Mouse (Mus musculus): ENCODE measurements around the gene Nck2. TPM values are rescaled to one million over a fixed set of nuclear protein-coding genes. Genes with fewer than 3 reads are reported as not detected.

The Nck2 gene
- polyA plus RNA-seq, 1 experiment from 2014 or later, result 28.8 TPM

- H3K4me2 ChIP-seq (ENCODE audit: low read length), result no peak overlapping the region
- no peak overlapping the region for H3K27ac ChIP-seq (replicated peaks in 1 of 2; ENCODE audit: control insufficient read depth in 1 of 2, insufficient read depth in 1 of 2, low read depth in 2 of 2, low read length in 2 of 2)
- H3K4me1 ChIP-seq (ENCODE audit: control insufficient read depth in 2 of 2, insufficient read depth in 2 of 2, low read length in 2 of 2), result no peaks in the 10 kb centered on the region
- H3K9me3 ChIP-seq (ENCODE audit: control insufficient read depth, low read length), result no peaks in the 10 kb centered on the region
- peaks cover 21% of the 10 kb centered on the region for H3K36me3 ChIP-seq (ENCODE audit: control insufficient read depth, insufficient read depth, low read length)
- ATAC-seq (ENCODE audit: insufficient number of reproducible peaks, insufficient read depth, low FRiP score, low read depth), result no peak
- WGBS, result 92% methylated on average over 10 of the region's 10 CpGs
- H3K4me3 ChIP-seq (ENCODE audit: control insufficient read depth in 1 of 2, insufficient read depth in 1 of 2, low read depth in 1 of 2, low read length in 2 of 2), result no peak overlapping the region
- H3K9ac ChIP-seq (ENCODE audit: low read length), result no peak overlapping the region
- no peaks in the 10 kb centered on the region for H3K27me3 ChIP-seq (ENCODE audit: control insufficient read depth, insufficient read depth, low read length)
These were observed 124.4 kb downstream of the Nck2 start for GRCm38 (mm10) chr1:43568824-43569223.

DNA sequence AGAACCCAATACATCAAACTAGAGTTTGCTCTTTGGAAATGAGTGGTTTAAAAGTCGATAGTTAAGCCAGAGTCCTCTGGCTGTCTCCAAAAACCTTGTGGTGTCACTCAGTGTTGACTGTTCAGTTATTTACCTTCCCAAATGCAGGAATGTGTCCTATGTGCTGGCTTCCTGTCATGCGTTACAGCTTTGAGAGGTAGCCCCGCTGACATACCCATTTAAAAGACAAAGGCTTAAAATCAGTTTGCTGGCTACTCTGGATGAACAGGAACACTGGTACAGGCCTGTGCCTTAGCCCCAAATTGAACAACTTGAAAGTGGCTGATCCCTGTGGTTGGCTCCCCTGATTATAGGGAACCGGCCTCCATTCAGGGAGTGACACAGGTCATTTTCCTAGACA is 126.7 kb downstream of the Nck2 start:
- no peak overlapping the region for H3K27ac ChIP-seq (replicated peaks in 1 of 2; ENCODE audit: control insufficient read depth in 1 of 2, insufficient read depth in 1 of 2, low read depth in 2 of 2, low read length in 2 of 2)
- WGBS, result 90% methylated on average over 4 of the region's 4 CpGs
- no peaks in the 10 kb centered on the region for H3K27me3 ChIP-seq (ENCODE audit: control insufficient read depth, insufficient read depth, low read length)
- no peaks in the 10 kb centered on the region for H3K4me1 ChIP-seq (ENCODE audit: control insufficient read depth in 2 of 2, insufficient read depth in 2 of 2, low read length in 2 of 2)
- ATAC-seq (ENCODE audit: insufficient number of reproducible peaks, insufficient read depth, low FRiP score, low read depth), result no peak
- H3K9me3 ChIP-seq (ENCODE audit: control insufficient read depth, low read length), result no peaks in the 10 kb centered on the region
- H3K4me3 ChIP-seq (ENCODE audit: control insufficient read depth in 1 of 2, insufficient read depth in 1 of 2, low read depth in 1 of 2, low read length in 2 of 2), result no peak overlapping the region
- H3K9ac ChIP-seq (ENCODE audit: low read length), result no peak overlapping the region
- H3K36me3 ChIP-seq (ENCODE audit: control insufficient read depth, insufficient read depth, low read length), result peaks cover 21% of the 10 kb centered on the region
- no peak overlapping the region for H3K4me2 ChIP-seq (ENCODE audit: low read length)

- Histone ChIP-seq H3K4me2 (ENCODE audit: low read length) (no peak overlapping the region), H3K9ac (ENCODE audit: low read length) (no peak overlapping the region), H3K36me3 (ENCODE audit: control insufficient read depth, insufficient read depth, low read length) (peaks cover 11% of the 10 kb centered on the region), H3K4me1 (ENCODE audit: control insufficient read depth in 2 of 2, insufficient read depth in 2 of 2, low read length in 2 of 2) (no peaks in the 10 kb centered on the region), H3K27ac (replicated peaks in 1 of 2; ENCODE audit: control insufficient read depth in 1 of 2, insufficient read depth in 1 of 2, low read depth in 2 of 2, low read length in 2 of 2) (no peak overlapping the region), H3K27me3 (ENCODE audit: control insufficient read depth, insufficient read depth, low read length) (no peaks in the 10 kb centered on the region), H3K9me3 (ENCODE audit: control insufficient read depth, low read length) (no peaks in the 10 kb centered on the region), H3K4me3 (ENCODE audit: control insufficient read depth in 1 of 2, insufficient read depth in 1 of 2, low read depth in 1 of 2, low read length in 2 of 2) (no peak overlapping the region)
- 80% methylated on average over 3 of the region's 3 CpGs for WGBS
- no peak for ATAC-seq (ENCODE audit: insufficient number of reproducible peaks, insufficient read depth, low FRiP score, low read depth)
These were observed 130.5 kb downstream of the Nck2 start for GRCm38 (mm10) chr1:43574793-43575304.

DNA sequence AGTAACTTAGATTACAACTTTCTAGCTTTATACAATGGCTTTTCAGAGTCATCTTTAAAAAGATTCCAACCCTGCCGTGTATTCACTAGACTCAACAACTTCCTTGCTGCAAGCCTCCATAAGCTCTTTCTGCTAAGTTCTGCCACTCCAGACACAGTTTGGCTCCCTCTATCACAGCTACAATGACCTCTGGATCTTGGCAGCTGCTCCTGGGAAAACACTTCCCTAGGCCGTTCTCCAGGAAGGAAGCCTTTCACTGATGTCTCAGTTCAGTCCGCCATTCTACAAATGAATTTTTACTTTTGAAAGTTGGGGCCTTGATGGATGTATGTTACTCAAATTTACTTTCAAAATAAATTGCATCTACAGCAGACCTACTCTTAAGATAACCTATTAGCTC is 133.0 kb downstream of the Nck2 start:
- Histone ChIP-seq H3K9me3 (ENCODE audit: control insufficient read depth, low read length) (no peaks in the 10 kb centered on the region), H3K27me3 (ENCODE audit: control insufficient read depth, insufficient read depth, low read length) (no peaks in the 10 kb centered on the region), H3K36me3 (ENCODE audit: control insufficient read depth, insufficient read depth, low read length) (no peaks in the 10 kb centered on the region), H3K27ac (replicated peaks in 1 of 2; ENCODE audit: control insufficient read depth in 1 of 2, insufficient read depth in 1 of 2, low read depth in 2 of 2, low read length in 2 of 2) (no peak overlapping the region), H3K9ac (ENCODE audit: low read length) (no peak overlapping the region), H3K4me3 (ENCODE audit: control insufficient read depth in 1 of 2, insufficient read depth in 1 of 2, low read depth in 1 of 2, low read length in 2 of 2) (no peak overlapping the region), H3K4me1 (ENCODE audit: control insufficient read depth in 2 of 2, insufficient read depth in 2 of 2, low read length in 2 of 2) (no peaks in the 10 kb centered on the region), H3K4me2 (ENCODE audit: low read length) (no peak overlapping the region)
- no peak for ATAC-seq (ENCODE audit: insufficient number of reproducible peaks, insufficient read depth, low FRiP score, low read depth)
- WGBS, result 69% methylated on average over 3 of the region's 3 CpGs

- ATAC-seq (ENCODE audit: insufficient number of reproducible peaks, insufficient read depth, low FRiP score, low read depth), result no peak
These were observed 139.2 kb downstream of the Nck2 start for GRCm38 (mm10) chr1:43583564-43583963.

GRCm38 (mm10) chr1:43589001-43589400 is 144.6 kb downstream of the Nck2 start:
- no peaks in the 10 kb centered on the region for H3K4me1 ChIP-seq (ENCODE audit: control insufficient read depth in 2 of 2, insufficient read depth in 2 of 2, low read length in 2 of 2)
- no peaks in the 10 kb centered on the region for H3K9me3 ChIP-seq (ENCODE audit: control insufficient read depth, low read length)
- H3K36me3 ChIP-seq (ENCODE audit: control insufficient read depth, insufficient read depth, low read length), result no peaks in the 10 kb centered on the region
- H3K4me2 ChIP-seq (ENCODE audit: low read length), result no peak overlapping the region
- no peak overlapping the region for H3K9ac ChIP-seq (ENCODE audit: low read length)
- H3K4me3 ChIP-seq (ENCODE audit: control insufficient read depth in 1 of 2, insufficient read depth in 1 of 2, low read depth in 1 of 2, low read length in 2 of 2), result no peak overlapping the region
- H3K27ac ChIP-seq (replicated peaks in 1 of 2; ENCODE audit: control insufficient read depth in 1 of 2, insufficient read depth in 1 of 2, low read depth in 2 of 2, low read length in 2 of 2), result no peak overlapping the region
- no peak for ATAC-seq (ENCODE audit: insufficient number of reproducible peaks, insufficient read depth, low FRiP score, low read depth)
- no peaks in the 10 kb centered on the region for H3K27me3 ChIP-seq (ENCODE audit: control insufficient read depth, insufficient read depth, low read length)
- 81% methylated on average over 1 of the region's 1 CpGs for WGBS

More at GRCm38 (mm10) chr1:43583564-43583963, 139.2 kb downstream of the Nck2 start:
- Histone ChIP-seq H3K9ac (ENCODE audit: low read length) (no peak overlapping the region), H3K27ac (replicated peaks in 1 of 2; ENCODE audit: control insufficient read depth in 1 of 2, insufficient read depth in 1 of 2, low read depth in 2 of 2, low read length in 2 of 2) (no peak overlapping the region), H3K36me3 (ENCODE audit: control insufficient read depth, insufficient read depth, low read length) (no peaks in the 10 kb centered on the region), H3K4me2 (ENCODE audit: low read length) (no peak overlapping the region), H3K4me3 (ENCODE audit: control insufficient read depth in 1 of 2, insufficient read depth in 1 of 2, low read depth in 1 of 2, low read length in 2 of 2) (no peak overlapping the region), H3K27me3 (ENCODE audit: control insufficient read depth, insufficient read depth, low read length) (no peaks in the 10 kb centered on the region), H3K4me1 (ENCODE audit: control insufficient read depth in 2 of 2, insufficient read depth in 2 of 2, low read length in 2 of 2) (no peaks in the 10 kb centered on the region), H3K9me3 (ENCODE audit: control insufficient read depth, low read length) (no peaks in the 10 kb centered on the region)
- WGBS, result 85% methylated on average over 1 of the region's 1 CpGs

GRCm38 (mm10) chr1:43589910-43590309 is 145.5 kb downstream of the Nck2 start:
- no peak overlapping the region for H3K27ac ChIP-seq (replicated peaks in 1 of 2; ENCODE audit: control insufficient read depth in 1 of 2, insufficient read depth in 1 of 2, low read depth in 2 of 2, low read length in 2 of 2)
- WGBS, result 41% methylated on average over 2 of the region's 2 CpGs
- H3K9me3 ChIP-seq (ENCODE audit: control insufficient read depth, low read length), result no peaks in the 10 kb centered on the region
- H3K9ac ChIP-seq (ENCODE audit: low read length), result no peak overlapping the region
- no peak for ATAC-seq (ENCODE audit: insufficient number of reproducible peaks, insufficient read depth, low FRiP score, low read depth)
- no peaks in the 10 kb centered on the region for H3K27me3 ChIP-seq (ENCODE audit: control insufficient read depth, insufficient read depth, low read length)
- no peaks in the 10 kb centered on the region for H3K36me3 ChIP-seq (ENCODE audit: control insufficient read depth, insufficient read depth, low read length)
- no peak overlapping the region for H3K4me2 ChIP-seq (ENCODE audit: low read length)
- no peak overlapping the region for H3K4me3 ChIP-seq (ENCODE audit: control insufficient read depth in 1 of 2, insufficient read depth in 1 of 2, low read depth in 1 of 2, low read length in 2 of 2)
- peaks cover 0 to 5% of the 10 kb centered on the region in 2 experiments; a peak in 1 of 4 replicates for H3K4me1 ChIP-seq (ENCODE audit: control insufficient read depth in 2 of 2, insufficient read depth in 2 of 2, low read length in 2 of 2)

GRCm38 (mm10) chr1:43590727-43591126 is 146.3 kb downstream of the Nck2 start:
- H3K9ac ChIP-seq (ENCODE audit: low read length), result no peak overlapping the region
- no peak for ATAC-seq (ENCODE audit: insufficient number of reproducible peaks, insufficient read depth, low FRiP score, low read depth)
- H3K9me3 ChIP-seq (ENCODE audit: control insufficient read depth, low read length), result no peaks in the 10 kb centered on the region
- H3K27me3 ChIP-seq (ENCODE audit: control insufficient read depth, insufficient read depth, low read length), result no peaks in the 10 kb centered on the region
- peaks cover 0 to 6% of the 10 kb centered on the region in 2 experiments; a peak in 2 of 4 replicates for H3K4me1 ChIP-seq (ENCODE audit: control insufficient read depth in 2 of 2, insufficient read depth in 2 of 2, low read length in 2 of 2)
- no peak overlapping the region for H3K4me2 ChIP-seq (ENCODE audit: low read length)
- no peak overlapping the region for H3K4me3 ChIP-seq (ENCODE audit: control insufficient read depth in 1 of 2, insufficient read depth in 1 of 2, low read depth in 1 of 2, low read length in 2 of 2)
- H3K27ac ChIP-seq (replicated peaks in 1 of 2; ENCODE audit: control insufficient read depth in 1 of 2, insufficient read depth in 1 of 2, low read depth in 2 of 2, low read length in 2 of 2), result no peak overlapping the region
- 83% methylated on average over 1 of the region's 1 CpGs for WGBS
- H3K36me3 ChIP-seq (ENCODE audit: control insufficient read depth, insufficient read depth, low read length), result no peaks in the 10 kb centered on the region
